Mouse (Mus musculus) ES-E14 (cell line): Measurements from ENCODE around the gene 2810021J22Rik.

Experiments used
- HCFC1 ChIP-seq: IDR thresholded peaks from 2 replicates; pipeline ENCODE4 v1.6.1; 2012; ENCODE audit warnings: low read length, inconsistent platforms, borderline replicate concordance; ENCODE audit not compliant: insufficient read depth
- MAFK ChIP-seq: IDR thresholded peaks from 2 replicates; pipeline ENCODE4 v1.6.1; 2014; ENCODE audit warnings: mild to moderate bottlenecking, low read depth, low read length, inconsistent platforms; ENCODE audit not compliant: insufficient read depth

- TF ChIP-seq MAFK (no peak), HCFC1 (no peak)
Observed at GRCm38 (mm10) chr11:58867954-58868330, 926 bp downstream of the 2810021J22Rik start.
